Mouse (Mus musculus): ENCODE data around the gene Cntn5. TPM values are rescaled to one million over a fixed set of nuclear protein-coding genes. Genes with fewer than 3 reads are reported as not detected.
"Not testable (repeated sequence)": the region's sequence is repeated elsewhere in the genome, so short reads cannot be mapped to it uniquely, and the experiment has no call there.

The Cntn5 gene
- polyA plus RNA-seq, 1 experiment from 2014 or later = 0.84 TPM

DNA sequence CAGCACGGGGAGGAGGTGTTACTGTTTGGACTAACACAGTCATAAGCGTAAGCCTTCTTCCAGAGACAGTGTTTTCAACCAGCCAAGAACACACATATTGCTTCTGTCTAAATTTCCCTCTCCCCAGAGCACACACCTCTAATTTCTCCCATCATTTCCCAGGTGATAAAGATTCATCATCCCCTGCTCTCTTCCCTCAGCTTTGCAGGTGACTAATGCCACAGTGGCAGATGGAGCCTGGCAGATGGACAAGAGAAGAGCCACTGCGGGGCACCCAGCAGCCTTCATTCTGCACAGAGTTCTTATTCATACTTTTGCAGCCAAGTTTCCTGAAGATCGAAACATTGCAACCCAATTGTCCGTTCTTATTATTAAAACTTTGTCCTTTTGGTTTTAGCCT, 286.5 kb downstream of the Cntn5 start:
- Histone ChIP-seq H3K4me3 (ENCODE audit: low read depth, low read length) (no peak overlapping the region), H3K4me2 (ENCODE audit: low read depth) (no peak overlapping the region), H3K27ac (ENCODE audit: low read depth, low read length) (no peak overlapping the region), H3K9me3 (ENCODE audit: control insufficient read depth, low read length) (no peaks in the 10 kb centered on the region), H3K27me3 (ENCODE audit: control insufficient read depth, insufficient read depth, low read length) (no peaks in the 10 kb centered on the region), H3K4me1 (ENCODE audit: control insufficient read depth, insufficient read depth, low read length) (no peaks in the 10 kb centered on the region), H3K9ac (ENCODE audit: low read length) (no peak overlapping the region), H3K36me3 (ENCODE audit: control insufficient read depth, insufficient read depth, low read length) (no peaks in the 10 kb centered on the region)
- ATAC-seq (ENCODE audit: insufficient read depth, low FRiP score, low TSS enrichment) = no peak
- 89% methylated on average over 5 of the region's 5 CpGs for WGBS
- DNase-seq (ENCODE audit: low spot score) = no peak

DNA sequence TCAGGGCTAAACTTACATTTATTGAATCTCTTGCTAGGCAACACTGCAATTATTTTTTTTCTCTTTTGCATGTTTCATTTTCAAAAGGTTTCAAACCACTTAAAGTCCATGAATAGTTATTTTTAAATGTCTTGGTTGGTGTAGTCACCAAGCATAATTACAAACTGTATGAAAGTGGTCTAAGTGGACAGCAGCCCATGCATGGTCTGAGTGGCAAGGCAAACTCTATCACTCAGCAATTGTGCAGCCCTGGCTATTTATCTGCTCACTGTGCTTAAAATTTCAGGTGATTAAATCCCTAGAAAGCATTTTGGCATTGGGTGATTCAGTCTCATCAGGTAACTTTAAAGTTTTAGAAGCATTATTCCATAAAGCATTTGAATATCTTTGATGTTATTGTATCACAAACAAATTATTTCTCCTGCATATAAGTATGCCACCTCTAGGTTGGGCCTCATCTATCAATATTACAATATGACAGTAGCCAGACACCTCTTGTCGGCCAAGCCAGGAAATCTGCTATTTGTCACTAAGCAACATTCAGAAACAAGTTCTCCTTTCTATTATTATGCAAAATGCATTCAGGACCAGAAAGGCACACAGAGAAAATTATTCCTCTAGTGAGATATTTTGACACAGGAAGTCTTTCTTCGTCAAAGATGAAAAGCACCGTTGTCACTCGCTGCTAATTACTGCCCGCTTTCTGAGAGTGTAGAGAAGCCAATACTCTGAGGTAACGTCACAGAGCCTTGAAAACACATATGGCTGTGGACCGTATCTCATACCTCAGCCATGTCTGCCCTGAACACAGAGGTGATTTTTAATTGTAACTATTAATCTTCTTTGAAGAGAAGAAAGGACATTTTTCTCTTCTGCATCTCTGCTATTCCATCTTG, 329.0 kb downstream of the Cntn5 start:
- no peak overlapping the region for H3K4me2 ChIP-seq (ENCODE audit: low read depth)
- no peaks in the 10 kb centered on the region for H3K36me3 ChIP-seq (ENCODE audit: control insufficient read depth, insufficient read depth, low read length)
- DNase-seq (ENCODE audit: low spot score) (no peak), ATAC-seq (ENCODE audit: insufficient read depth, low FRiP score, low TSS enrichment) (no peak)
- no peaks in the 10 kb centered on the region for H3K9me3 ChIP-seq (ENCODE audit: control insufficient read depth, low read length)
- 87% methylated on average over 7 of the region's 7 CpGs for WGBS
- no peaks in the 10 kb centered on the region for H3K4me1 ChIP-seq (ENCODE audit: control insufficient read depth, insufficient read depth, low read length)
- H3K27ac ChIP-seq (ENCODE audit: low read depth, low read length) = no peak overlapping the region
- H3K4me3 ChIP-seq (ENCODE audit: low read depth, low read length) = no peak overlapping the region
- no peaks in the 10 kb centered on the region for H3K27me3 ChIP-seq (ENCODE audit: control insufficient read depth, insufficient read depth, low read length)
- no peak overlapping the region for H3K9ac ChIP-seq (ENCODE audit: low read length)

DNA sequence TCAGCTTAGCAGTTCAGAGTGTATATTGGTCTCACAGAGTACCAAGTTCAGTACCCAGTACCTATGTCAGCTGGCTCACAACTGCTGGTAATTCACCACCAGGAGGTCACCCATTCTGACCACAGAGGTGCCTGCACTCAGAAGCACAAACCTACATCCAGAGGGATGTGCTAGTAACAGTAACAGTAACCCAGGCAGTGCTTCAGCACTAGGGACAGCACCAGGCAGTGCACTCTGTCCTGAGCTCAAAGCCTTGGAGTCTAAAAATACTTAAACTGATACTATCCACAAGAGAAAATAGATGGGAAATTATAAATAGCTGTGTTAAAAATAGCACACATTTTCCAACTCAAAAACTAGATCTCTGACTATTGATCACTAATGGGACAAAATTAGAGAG, 334.7 kb downstream of the Cntn5 start:
- ATAC-seq (ENCODE audit: insufficient read depth, low FRiP score, low TSS enrichment) (0 out of 2 replicates have a peak, but pooled peaks have one; percentile 9), DNase-seq (ENCODE audit: low spot score) (peak; percentile 10)
- Histone ChIP-seq H3K4me2 (ENCODE audit: low read depth) (no peak overlapping the region), H3K9me3 (ENCODE audit: control insufficient read depth, low read length) (no peaks in the 10 kb centered on the region), H3K4me1 (ENCODE audit: control insufficient read depth, insufficient read depth, low read length) (no peaks in the 10 kb centered on the region), H3K9ac (ENCODE audit: low read length) (no peak overlapping the region), H3K27me3 (ENCODE audit: control insufficient read depth, insufficient read depth, low read length) (no peaks in the 10 kb centered on the region), H3K27ac (ENCODE audit: low read depth, low read length) (no peak overlapping the region), H3K4me3 (ENCODE audit: low read depth, low read length) (no peak overlapping the region), H3K36me3 (ENCODE audit: control insufficient read depth, insufficient read depth, low read length) (no peaks in the 10 kb centered on the region)

DNA sequence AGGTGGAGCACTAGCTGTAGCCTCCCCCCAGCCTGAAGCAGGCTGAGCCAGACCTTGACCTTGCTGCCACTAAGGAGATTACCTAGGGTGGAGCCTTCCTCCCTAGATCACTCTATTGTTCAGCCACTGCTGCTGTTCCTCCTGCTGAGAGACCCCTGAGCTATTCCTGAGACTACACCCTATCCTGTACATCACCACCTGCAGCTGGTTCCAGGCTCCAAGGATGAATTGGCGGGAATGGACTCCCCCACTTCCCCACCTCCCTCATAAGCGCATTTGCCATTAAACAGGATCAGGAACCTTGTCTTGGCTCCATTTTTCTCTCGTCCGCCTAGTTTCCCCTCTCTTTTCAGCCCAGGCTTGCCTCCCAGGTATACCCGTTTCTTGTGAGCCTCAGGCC, 363.7 kb downstream of the Cntn5 start:
- H3K27me3 ChIP-seq (ENCODE audit: control insufficient read depth, insufficient read depth, low read length); H3K4me2 ChIP-seq (ENCODE audit: low read depth); H3K36me3 ChIP-seq (ENCODE audit: control insufficient read depth, insufficient read depth, low read length); H3K9me3 ChIP-seq (ENCODE audit: control insufficient read depth, low read length); H3K27ac ChIP-seq (ENCODE audit: low read depth, low read length); H3K9ac ChIP-seq (ENCODE audit: low read length); H3K4me1 ChIP-seq (ENCODE audit: control insufficient read depth, insufficient read depth, low read length); DNase-seq (ENCODE audit: low spot score); H3K4me3 ChIP-seq (ENCODE audit: low read depth, low read length); ATAC-seq (ENCODE audit: insufficient read depth, low FRiP score, low TSS enrichment): not testable (repeated sequence)
- 59% methylated on average over 5 of the region's 5 CpGs for WGBS

DNA sequence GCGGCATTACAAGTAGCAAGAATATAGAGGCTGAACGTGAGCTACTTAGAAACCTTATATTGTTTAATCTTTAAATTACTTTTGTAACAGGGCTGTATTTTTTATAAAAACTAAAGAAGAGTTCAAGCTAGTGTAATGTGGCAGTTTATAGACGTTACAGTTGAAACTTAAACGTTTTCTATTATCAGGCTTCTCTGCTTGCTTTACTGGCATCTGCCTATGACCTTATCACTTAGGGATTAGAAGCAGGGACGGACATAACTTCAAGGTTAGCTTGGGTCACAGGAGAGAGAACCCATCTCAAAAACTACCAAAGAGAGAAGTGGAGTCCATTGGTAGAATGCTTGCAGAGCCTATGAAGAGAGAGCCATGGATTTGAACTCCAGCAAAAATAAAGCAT, 372.3 kb downstream of the Cntn5 start:
- H3K4me2 ChIP-seq (ENCODE audit: low read depth) = no peak overlapping the region
- no peaks in the 10 kb centered on the region for H3K36me3 ChIP-seq (ENCODE audit: control insufficient read depth, insufficient read depth, low read length)
- 90% methylated on average over 5 of the region's 5 CpGs for WGBS
- H3K4me3 ChIP-seq (ENCODE audit: low read depth, low read length) = no peak overlapping the region
- H3K27me3 ChIP-seq (ENCODE audit: control insufficient read depth, insufficient read depth, low read length) = no peaks in the 10 kb centered on the region
- no peaks in the 10 kb centered on the region for H3K4me1 ChIP-seq (ENCODE audit: control insufficient read depth, insufficient read depth, low read length)
- no peak overlapping the region for H3K27ac ChIP-seq (ENCODE audit: low read depth, low read length)
- H3K9ac ChIP-seq (ENCODE audit: low read length) = no peak overlapping the region
- DNase-seq (ENCODE audit: low spot score) (no peak), ATAC-seq (ENCODE audit: insufficient read depth, low FRiP score, low TSS enrichment) (no peak)
- no peaks in the 10 kb centered on the region for H3K9me3 ChIP-seq (ENCODE audit: control insufficient read depth, low read length)

DNA sequence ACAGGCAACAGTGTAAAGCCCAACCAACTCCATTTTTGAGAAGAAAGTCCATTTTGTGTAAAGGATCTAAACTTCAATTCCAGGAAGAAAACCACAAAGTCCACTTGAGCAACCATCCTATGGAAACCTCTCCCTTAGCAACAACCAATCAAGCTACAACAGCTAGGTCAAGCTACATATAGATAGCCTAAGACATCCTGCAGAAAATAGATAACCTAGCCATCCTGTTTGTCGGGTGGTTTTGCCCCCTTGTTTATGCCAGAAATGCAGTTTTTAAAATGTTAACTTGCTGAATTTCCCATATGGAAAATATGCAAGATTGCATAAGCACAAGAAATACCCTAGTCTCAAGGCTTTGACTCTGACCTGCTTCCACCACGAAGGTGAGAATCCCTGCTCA, 373.5 kb downstream of the Cntn5 start:
- no peak for ATAC-seq (ENCODE audit: insufficient read depth, low FRiP score, low TSS enrichment)
- Histone ChIP-seq H3K36me3 (ENCODE audit: control insufficient read depth, insufficient read depth, low read length) (no peaks in the 10 kb centered on the region), H3K27me3 (ENCODE audit: control insufficient read depth, insufficient read depth, low read length) (no peaks in the 10 kb centered on the region), H3K9ac (ENCODE audit: low read length) (no peak overlapping the region), H3K4me2 (ENCODE audit: low read depth) (no peak overlapping the region), H3K4me3 (ENCODE audit: low read depth, low read length) (no peak overlapping the region), H3K27ac (ENCODE audit: low read depth, low read length) (no peak overlapping the region), H3K4me1 (ENCODE audit: control insufficient read depth, insufficient read depth, low read length) (no peaks in the 10 kb centered on the region), H3K9me3 (ENCODE audit: control insufficient read depth, low read length) (no peaks in the 10 kb centered on the region)
- 89% methylated on average over 2 of the region's 2 CpGs for WGBS
- no peak for DNase-seq (ENCODE audit: low spot score)

DNA sequence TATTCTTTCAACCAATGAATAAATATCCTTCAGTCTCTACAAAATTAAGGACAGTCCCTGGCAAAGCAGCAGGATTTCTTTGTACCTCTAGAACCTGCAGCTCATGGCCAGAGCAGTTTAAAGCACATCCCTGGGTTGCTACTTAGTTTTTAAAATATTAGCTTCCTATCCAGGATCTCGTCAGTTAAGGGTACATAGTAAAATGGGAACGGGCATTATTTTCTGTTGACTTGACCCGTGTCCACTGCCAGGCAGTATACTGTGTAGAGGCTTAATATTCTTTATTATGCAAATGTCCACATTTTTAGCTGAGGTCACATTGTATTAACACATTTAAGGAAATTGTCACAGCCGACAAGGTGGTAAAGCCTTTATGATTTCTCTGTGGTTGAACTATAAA, 375.0 kb downstream of the Cntn5 start:
- Histone ChIP-seq H3K27ac (ENCODE audit: low read depth, low read length) (no peak overlapping the region), H3K9me3 (ENCODE audit: control insufficient read depth, low read length) (no peaks in the 10 kb centered on the region), H3K4me3 (ENCODE audit: low read depth, low read length) (no peak overlapping the region), H3K4me1 (ENCODE audit: control insufficient read depth, insufficient read depth, low read length) (no peaks in the 10 kb centered on the region), H3K4me2 (ENCODE audit: low read depth) (no peak overlapping the region), H3K9ac (ENCODE audit: low read length) (no peak overlapping the region), H3K27me3 (ENCODE audit: control insufficient read depth, insufficient read depth, low read length) (no peaks in the 10 kb centered on the region), H3K36me3 (ENCODE audit: control insufficient read depth, insufficient read depth, low read length) (no peaks in the 10 kb centered on the region)
- ATAC-seq (ENCODE audit: insufficient read depth, low FRiP score, low TSS enrichment) (no peak), DNase-seq (ENCODE audit: low spot score) (no peak)
- 62% methylated on average over 4 of the region's 4 CpGs for WGBS

DNA sequence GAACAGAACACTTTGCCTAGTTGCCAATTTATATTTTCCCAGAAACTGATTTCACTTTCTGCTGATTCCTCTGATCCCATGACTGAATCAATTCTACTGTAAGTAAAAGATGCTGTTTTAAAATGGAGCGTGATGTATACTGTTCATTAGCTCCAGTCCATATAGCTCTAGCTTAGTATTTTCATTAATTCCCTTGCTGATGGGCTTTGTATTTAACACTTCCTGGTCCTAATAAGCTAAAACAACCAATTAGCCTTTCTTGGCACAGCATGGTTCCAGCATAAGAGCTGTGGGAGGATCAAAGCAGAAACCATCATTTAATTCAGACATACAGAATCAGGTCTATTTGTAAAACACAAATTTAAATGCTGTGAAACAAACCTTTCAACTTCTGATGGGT, 375.5 kb downstream of the Cntn5 start:
- H3K9ac ChIP-seq (ENCODE audit: low read length) = no peak overlapping the region
- H3K9me3 ChIP-seq (ENCODE audit: control insufficient read depth, low read length) = no peaks in the 10 kb centered on the region
- WGBS = 78% methylated on average over 1 of the region's 1 CpGs
- DNase-seq (ENCODE audit: low spot score) (no peak), ATAC-seq (ENCODE audit: insufficient read depth, low FRiP score, low TSS enrichment) (no peak)
- no peak overlapping the region for H3K4me3 ChIP-seq (ENCODE audit: low read depth, low read length)
- H3K27me3 ChIP-seq (ENCODE audit: control insufficient read depth, insufficient read depth, low read length) = no peaks in the 10 kb centered on the region
- H3K4me1 ChIP-seq (ENCODE audit: control insufficient read depth, insufficient read depth, low read length) = no peaks in the 10 kb centered on the region
- no peak overlapping the region for H3K27ac ChIP-seq (ENCODE audit: low read depth, low read length)
- H3K36me3 ChIP-seq (ENCODE audit: control insufficient read depth, insufficient read depth, low read length) = no peaks in the 10 kb centered on the region
- H3K4me2 ChIP-seq (ENCODE audit: low read depth) = no peak overlapping the region

DNA sequence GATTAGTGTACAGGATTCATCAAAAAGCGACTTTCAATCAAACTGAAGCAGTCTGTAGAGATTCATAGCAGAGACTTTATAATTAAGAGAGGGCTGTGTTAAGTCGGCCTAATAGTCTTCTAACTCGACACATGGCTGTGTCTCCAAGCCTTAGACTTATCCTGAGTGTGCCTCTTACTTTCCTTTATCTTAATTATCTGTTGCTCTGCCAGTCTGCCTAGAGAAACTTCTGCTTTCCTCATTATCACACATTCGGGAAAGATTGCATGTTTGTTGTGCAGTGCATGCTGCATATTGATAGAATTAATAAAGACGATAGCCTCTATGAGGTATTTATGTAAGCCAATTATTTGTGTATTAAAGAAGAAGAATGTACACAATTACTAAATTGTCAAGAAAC, 375.9 kb downstream of the Cntn5 start:
- no peak for ATAC-seq (ENCODE audit: insufficient read depth, low FRiP score, low TSS enrichment)

More for the DNA sequence above, 375.9 kb downstream of the Cntn5 start:
- Histone ChIP-seq H3K4me3 (ENCODE audit: low read depth, low read length) (no peak overlapping the region), H3K27ac (ENCODE audit: low read depth, low read length) (no peak overlapping the region), H3K27me3 (ENCODE audit: control insufficient read depth, insufficient read depth, low read length) (no peaks in the 10 kb centered on the region), H3K9me3 (ENCODE audit: control insufficient read depth, low read length) (no peaks in the 10 kb centered on the region), H3K4me1 (ENCODE audit: control insufficient read depth, insufficient read depth, low read length) (no peaks in the 10 kb centered on the region), H3K36me3 (ENCODE audit: control insufficient read depth, insufficient read depth, low read length) (no peaks in the 10 kb centered on the region), H3K4me2 (ENCODE audit: low read depth) (no peak overlapping the region), H3K9ac (ENCODE audit: low read length) (no peak overlapping the region)
- 87% methylated on average over 5 of the region's 5 CpGs for WGBS
- DNase-seq (ENCODE audit: low spot score) = no peak

Measured in neural tube, embryonic 11.5 days (tissue).